Mouse (Mus musculus): ENCODE data around the gene Slc25a25.

DNA sequence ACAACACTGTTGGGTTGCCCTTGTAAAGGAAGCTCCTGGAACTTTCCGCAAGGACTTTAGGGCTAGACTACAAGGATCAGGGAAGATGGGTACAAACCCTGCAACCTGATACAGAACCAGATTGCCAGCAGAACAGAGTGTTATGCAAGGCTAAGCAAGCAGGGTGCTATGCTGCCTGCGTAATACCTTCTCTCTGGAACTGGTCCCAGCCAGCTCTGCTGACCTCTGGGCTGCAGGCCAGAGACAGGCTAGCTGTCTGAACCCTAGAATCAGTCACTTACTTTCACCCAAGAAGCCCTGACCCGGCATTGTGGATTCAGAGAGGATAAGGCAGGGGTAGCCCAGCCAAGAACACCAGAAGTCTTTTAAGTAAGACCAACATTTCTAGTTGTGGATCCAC is 31.9 kb downstream of the Slc25a25 start:
- TF ChIP-seq CTCF (conservative IDR thresholded peaks at IDR 0.05; ENCODE audit: low read length): no peak
- TF ChIP-seq POU5F1 (IDR thresholded peaks at IDR 0.05; ENCODE audit: borderline replicate concordance, low read length): no peak

Measured in E14TG2a.4 (cell line).